Mouse (Mus musculus) midbrain, embryonic 12.5 days (tissue): ENCODE data around the gene Gm15217. TPM values are rescaled to one million over a fixed set of nuclear protein-coding genes. Genes with fewer than 3 reads are reported as not detected.

ENCODE experiments used
- ATAC-seq: fragments of 200-750 bp; cut with Nextera tagmentation; 2 replicates; pipeline ENCODE4 v1.8.0; 2017; ENCODE audit warnings: low read depth, moderate TSS enrichment, moderate library complexity; ENCODE audit not compliant: low FRiP score
- H3K27ac ChIP-seq: fragments of 300-500 bp; sonication (generic); replicated peaks from 2 replicates; pipeline ENCODE4 v1.5.1; 2016; ENCODE audit warnings: mild to moderate bottlenecking
- H3K27me3 ChIP-seq: fragments of 300-500 bp; sonication (generic); 2 replicates; pipeline ENCODE4 v1.6.1; 2016; ENCODE audit warnings: mild to moderate bottlenecking
- H3K36me3 ChIP-seq: fragments of 300-500 bp; sonication (generic); 2 replicates; pipeline ENCODE4 v1.6.1; 2016
- H3K4me1 ChIP-seq: fragments of 300-500 bp; sonication (generic); 2 replicates; pipeline ENCODE4 v1.6.1; 2016
- H3K4me2 ChIP-seq: fragments of 300-500 bp; sonication (generic); replicated peaks from 2 replicates; pipeline ENCODE4 v1.6.1; 2016; ENCODE audit warnings: mild to moderate bottlenecking, moderate library complexity
- H3K4me3 ChIP-seq: fragments of 300-500 bp; sonication (generic); 2 replicates; pipeline ENCODE4 v1.5.1; 2016; ENCODE audit warnings: mild to moderate bottlenecking
- H3K9ac ChIP-seq: fragments of 300-500 bp; sonication (generic); replicated peaks from 2 replicates; pipeline ENCODE4 v1.6.1; 2016; ENCODE audit warnings: mild to moderate bottlenecking, moderate library complexity
- H3K9me3 ChIP-seq: fragments of 300-500 bp; sonication (generic); 2 replicates; pipeline ENCODE4 v1.6.1; 2016; ENCODE audit warnings: mild to moderate bottlenecking
- WGBS: fragments of 180-500 bp; shearing (Covaris S2); methylation state at CpG from one replicate; pipeline ENCODE4 v1.1.7; 2016; 5-methylcytosine and 5-hydroxymethylcytosine counted together
- polyA plus RNA-seq: library from polyadenylated mRNA; unstranded; fragments of >200 nt; fragmentation: Nextera tagmentation; extraction: Ambion mirVana; gene quantifications from 2 replicates; pipeline ENCODE4 v1.2.1, GENCODE M21; 2016

The Gm15217 gene
- not detected in 2 replicates for polyA plus RNA-seq

DNA sequence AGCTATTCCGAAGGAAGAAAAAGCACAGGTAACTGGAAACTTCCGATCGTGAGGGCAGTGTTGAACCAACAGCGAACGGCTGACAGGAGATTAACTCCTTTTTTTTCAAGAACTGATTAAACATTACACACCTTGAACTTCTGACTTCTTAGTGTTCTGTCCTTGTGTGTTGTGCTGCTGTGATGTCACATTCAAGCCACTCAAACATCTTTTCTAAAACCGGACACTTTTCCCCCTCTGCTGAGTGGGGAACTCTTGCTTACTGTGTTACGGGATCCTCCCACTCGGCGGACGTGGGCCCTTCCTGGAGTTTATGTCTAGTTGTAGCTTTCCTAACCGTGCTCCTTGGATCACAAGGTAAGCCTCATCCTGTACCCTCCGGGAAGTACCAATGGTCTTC lies at the start of gene Gm15217:
Gene Gm15217 (plus strand): TSS at position 130 of the 400 bp plus-strand sequence.
- no peaks in the 10 kb centered on the region for H3K36me3 ChIP-seq
- H3K9me3 ChIP-seq: no peaks in the 10 kb centered on the region
- peak within 1 kb of the TSS; percentile 34 for H3K4me3 ChIP-seq
- 86% methylated on average over 12 of the region's 12 CpGs for WGBS
- H3K4me1 ChIP-seq: peaks cover 9% of the 10 kb centered on the region
- H3K27me3 ChIP-seq: peaks cover 49% of the 10 kb centered on the region
- no peak for ATAC-seq
- peak within 1 kb of the TSS; percentile 70 for H3K4me2 ChIP-seq
- no peak within 1 kb of the TSS for H3K27ac ChIP-seq
- no peak within 1 kb of the TSS; the same call in 1 of the 2 replicates for H3K9ac ChIP-seq

DNA sequence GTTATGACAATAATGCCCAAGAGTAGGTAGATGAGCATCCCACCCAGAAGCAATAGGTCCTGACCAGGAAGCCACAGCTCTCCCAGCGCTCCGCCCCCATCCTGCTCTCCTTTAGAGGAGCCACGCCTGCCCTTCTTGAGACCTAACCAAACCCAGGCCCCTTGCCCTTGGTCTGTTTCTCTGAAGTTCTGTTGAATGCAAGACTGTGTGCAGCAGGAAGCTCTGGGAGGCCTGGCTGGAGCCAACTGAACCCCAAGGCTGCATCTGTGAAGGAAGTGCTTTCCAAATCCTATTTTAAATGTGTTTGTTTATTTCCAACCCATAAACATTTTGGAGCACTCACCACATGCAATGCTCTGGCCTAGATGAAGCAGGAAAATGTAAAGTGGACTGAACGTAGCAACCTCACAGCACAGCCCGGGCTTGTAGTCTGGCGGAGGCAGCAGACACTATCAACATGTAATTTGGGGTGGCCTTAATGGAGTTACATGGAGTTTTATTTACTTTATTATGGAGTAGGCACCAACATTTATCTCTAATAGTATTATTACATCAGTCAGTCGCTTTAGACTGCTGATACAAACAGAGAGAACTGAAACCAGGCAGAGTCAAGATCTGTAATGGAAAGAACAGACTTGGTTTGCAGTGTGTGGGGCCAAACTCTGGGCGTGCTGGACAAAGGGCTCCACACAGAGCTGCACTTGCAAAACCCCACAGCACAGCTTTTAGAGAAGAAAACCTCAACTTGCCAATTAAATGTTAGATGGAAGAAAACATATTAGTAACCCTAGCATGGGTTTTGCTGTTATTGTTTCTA lies 45.6 kb upstream of the Gm15217 start:
- Histone ChIP-seq H3K4me2 (no peak overlapping the region), H3K27me3 (no peaks in the 10 kb centered on the region), H3K4me1 (no peaks in the 10 kb centered on the region), H3K9me3 (no peaks in the 10 kb centered on the region), H3K9ac (no peak overlapping the region), H3K36me3 (no peaks in the 10 kb centered on the region), H3K27ac (no peak overlapping the region), H3K4me3 (no peak overlapping the region)
- no peak for ATAC-seq
- WGBS: 87% methylated on average over 8 of the region's 8 CpGs

GRCm38 (mm10) chr14:46338801-46339200 lies 40.4 kb upstream of the Gm15217 start:
- no peaks in the 10 kb centered on the region for H3K4me1 ChIP-seq
- no peak overlapping the region for H3K9ac ChIP-seq
- no peaks in the 10 kb centered on the region for H3K27me3 ChIP-seq
- H3K27ac ChIP-seq: no peak overlapping the region
- ATAC-seq: no peak
- H3K36me3 ChIP-seq: no peaks in the 10 kb centered on the region
- 71% methylated on average over 11 of the region's 11 CpGs for WGBS
- no peak overlapping the region for H3K4me2 ChIP-seq
- no peak overlapping the region for H3K4me3 ChIP-seq
- no peaks in the 10 kb centered on the region for H3K9me3 ChIP-seq

GRCm38 (mm10) chr14:46344750-46345149 lies 34.5 kb upstream of the Gm15217 start:
- Histone ChIP-seq H3K27me3 (no peaks in the 10 kb centered on the region), H3K4me3 (no peak overlapping the region), H3K4me1 (no peaks in the 10 kb centered on the region), H3K27ac (no peak overlapping the region), H3K36me3 (no peaks in the 10 kb centered on the region), H3K4me2 (no peak overlapping the region), H3K9ac (no peak overlapping the region), H3K9me3 (no peaks in the 10 kb centered on the region)
- ATAC-seq: no peak

- H3K4me1 ChIP-seq: no peaks in the 10 kb centered on the region
- no peak overlapping the region for H3K4me2 ChIP-seq
- H3K27me3 ChIP-seq: no peaks in the 10 kb centered on the region
- no peak overlapping the region for H3K27ac ChIP-seq
- H3K9ac ChIP-seq: no peak overlapping the region
- WGBS: 85% methylated on average over 7 of the region's 7 CpGs
- H3K36me3 ChIP-seq: no peaks in the 10 kb centered on the region
- H3K9me3 ChIP-seq: no peaks in the 10 kb centered on the region
- ATAC-seq: no peak
- no peak overlapping the region for H3K4me3 ChIP-seq
Measured at GRCm38 (mm10) chr14:46357286-46357685, 21.9 kb upstream of the Gm15217 start.

GRCm38 (mm10) chr14:46357696-46358095 lies 21.5 kb upstream of the Gm15217 start:
- WGBS: 84% methylated on average over 8 of the region's 8 CpGs
- Histone ChIP-seq H3K4me1 (no peaks in the 10 kb centered on the region), H3K36me3 (no peaks in the 10 kb centered on the region), H3K27me3 (no peaks in the 10 kb centered on the region), H3K9ac (no peak overlapping the region), H3K4me2 (no peak overlapping the region), H3K27ac (no peak overlapping the region), H3K9me3 (no peaks in the 10 kb centered on the region), H3K4me3 (no peak overlapping the region)
- no peak for ATAC-seq

GRCm38 (mm10) chr14:46363209-46363608 lies 16.0 kb upstream of the Gm15217 start:
- Histone ChIP-seq H3K27ac (no peak overlapping the region), H3K9me3 (no peaks in the 10 kb centered on the region), H3K4me1 (no peaks in the 10 kb centered on the region), H3K27me3 (0 out of 2 replicates have a peak, but pooled peaks cover 2% of the 10 kb centered on the region), H3K4me3 (no peak overlapping the region), H3K36me3 (no peaks in the 10 kb centered on the region), H3K4me2 (no peak overlapping the region), H3K9ac (no peak overlapping the region)
- WGBS: 41% methylated on average over 10 of the region's 10 CpGs
- ATAC-seq: no peak

- Histone ChIP-seq H3K27ac (no peak overlapping the region), H3K36me3 (no peaks in the 10 kb centered on the region), H3K4me3 (no peak overlapping the region), H3K9ac (no peak overlapping the region), H3K4me2 (no peak overlapping the region), H3K9me3 (no peaks in the 10 kb centered on the region), H3K4me1 (no peaks in the 10 kb centered on the region), H3K27me3 (no peaks in the 10 kb centered on the region)
- WGBS: 45% methylated on average over 9 of the region's 9 CpGs
- ATAC-seq: no peak
Measured at GRCm38 (mm10) chr14:46372452-46372851, 6.8 kb upstream of the Gm15217 start.

DNA sequence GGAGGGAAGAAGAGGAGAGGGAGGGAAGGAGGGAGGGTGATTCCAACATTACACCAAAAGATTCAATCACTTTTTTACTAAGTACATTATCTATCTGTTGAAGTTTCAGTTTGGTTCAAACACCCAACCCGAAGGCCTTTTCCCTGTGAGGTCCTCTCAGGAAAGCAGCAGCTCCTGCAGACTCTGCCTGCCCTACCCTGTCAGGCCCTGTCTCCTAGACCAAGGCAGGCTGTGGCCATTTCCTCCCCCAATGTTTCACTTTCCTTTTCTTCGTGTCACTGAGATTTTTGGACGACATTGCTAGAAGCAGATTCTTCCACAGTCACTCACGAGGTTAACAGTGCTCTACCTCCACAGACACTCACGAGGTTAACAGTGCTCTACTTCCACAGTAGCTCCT lies 3.4 kb upstream of the Gm15217 start:
- no peak overlapping the region for H3K9ac ChIP-seq
- WGBS: 90% methylated on average over 5 of the region's 5 CpGs
- H3K27ac ChIP-seq: no peak overlapping the region
- ATAC-seq: no peak
- H3K27me3 ChIP-seq: peaks cover 17% of the 10 kb centered on the region
- H3K4me1 ChIP-seq: peaks cover 8% of the 10 kb centered on the region
- H3K4me3 ChIP-seq: no peak overlapping the region
- no peaks in the 10 kb centered on the region for H3K36me3 ChIP-seq
- no peaks in the 10 kb centered on the region for H3K9me3 ChIP-seq
- H3K4me2 ChIP-seq: no peak overlapping the region

DNA sequence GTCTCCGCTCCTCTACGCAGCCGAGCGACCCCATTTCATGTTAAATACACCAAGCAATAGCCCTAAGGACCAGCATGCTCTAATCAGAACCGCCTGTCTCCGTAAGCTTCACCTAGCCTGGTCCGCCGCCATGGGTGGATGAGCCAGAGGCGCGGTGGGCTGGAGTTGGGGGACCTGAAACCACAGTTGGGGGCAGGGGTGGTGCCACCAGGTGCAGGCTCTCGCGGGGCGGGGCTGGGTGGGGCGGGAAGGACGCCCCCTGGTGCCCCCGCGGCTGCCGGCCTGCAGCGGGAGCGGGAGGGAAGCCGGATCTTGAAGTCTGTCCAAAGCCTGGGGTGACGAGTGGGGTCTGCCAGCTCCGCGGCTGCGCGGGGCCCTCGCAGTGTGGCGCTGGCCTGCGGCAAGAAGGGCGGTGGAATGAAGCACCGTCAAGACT lies 1.1 kb downstream of the Gm15217 start:
- Histone ChIP-seq H3K27ac (no peak overlapping the region), H3K4me1 (peaks cover 12% of the 10 kb centered on the region), H3K36me3 (no peaks in the 10 kb centered on the region), H3K4me3 (peak overlapping the region; percentile 34), H3K4me2 (peak overlapping the region; percentile 70), H3K9me3 (no peaks in the 10 kb centered on the region), H3K9ac (no peak overlapping the region; the same call in 1 of the 2 replicates), H3K27me3 (peaks cover 57% of the 10 kb centered on the region)
- 5% methylated on average over 30 of the region's 31 CpGs for WGBS
- ATAC-seq: peak; percentile 59; the same call in 1 of the 2 replicates

- no peak overlapping the region for H3K9ac ChIP-seq
- H3K27me3 ChIP-seq: peaks cover 69% of the 10 kb centered on the region
- H3K4me3 ChIP-seq: no peak overlapping the region
- no peak for ATAC-seq
- no peaks in the 10 kb centered on the region for H3K9me3 ChIP-seq
- H3K4me1 ChIP-seq: peaks cover 23% of the 10 kb centered on the region
- 35% methylated on average over 6 of the region's 6 CpGs for WGBS
- H3K4me2 ChIP-seq: no peak overlapping the region
- no peaks in the 10 kb centered on the region for H3K36me3 ChIP-seq
- no peak overlapping the region for H3K27ac ChIP-seq
Measured at GRCm38 (mm10) chr14:46381457-46381856, 2.2 kb downstream of the Gm15217 start.

DNA sequence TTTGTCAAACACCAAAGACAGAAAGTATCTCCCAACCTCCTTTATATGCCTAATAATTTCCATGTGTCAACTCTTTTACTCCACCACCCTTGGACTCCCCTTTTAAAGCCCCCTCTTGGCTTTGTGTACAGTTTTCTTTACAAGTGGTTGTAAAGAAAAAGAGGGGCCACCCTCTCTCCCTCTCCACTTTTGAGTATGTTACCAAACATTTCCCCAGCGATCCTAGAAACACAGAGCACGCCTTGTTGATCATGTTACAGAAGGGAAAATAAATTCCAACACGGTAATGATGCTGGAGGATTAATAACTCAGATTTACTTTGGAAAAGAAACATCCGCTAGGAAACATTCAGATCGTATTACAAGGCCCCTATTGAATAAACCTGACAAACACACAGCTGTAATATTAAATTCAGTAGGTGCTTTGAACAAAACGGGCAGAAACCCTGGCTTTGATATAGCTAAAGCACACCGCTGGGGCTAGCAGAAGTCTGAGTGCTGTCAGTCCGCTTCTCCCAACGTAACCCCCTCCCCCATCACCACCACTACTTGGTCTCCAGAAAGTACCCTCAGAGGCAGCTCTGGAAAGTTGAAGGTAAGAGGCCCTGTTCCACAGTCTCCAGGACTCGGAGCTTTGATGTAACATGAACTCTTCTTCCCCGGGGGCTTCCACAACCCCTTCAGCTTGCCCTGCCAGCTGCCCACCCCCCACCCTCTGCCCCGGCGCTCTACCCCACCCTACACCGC lies 5.9 kb downstream of the Gm15217 start:
- Histone ChIP-seq H3K4me1 (peaks cover 44% of the 10 kb centered on the region), H3K4me3 (peak overlapping the region; percentile 51), H3K9me3 (no peaks in the 10 kb centered on the region), H3K27me3 (peaks cover 93% of the 10 kb centered on the region), H3K9ac (no peak overlapping the region), H3K27ac (no peak overlapping the region), H3K4me2 (peak overlapping the region; percentile 82), H3K36me3 (no peaks in the 10 kb centered on the region)
- WGBS: 11% methylated on average over 14 of the region's 14 CpGs
- ATAC-seq: no peak
